Mouse (Mus musculus): Measurements from ENCODE around the gene Cdk19.

DNA sequence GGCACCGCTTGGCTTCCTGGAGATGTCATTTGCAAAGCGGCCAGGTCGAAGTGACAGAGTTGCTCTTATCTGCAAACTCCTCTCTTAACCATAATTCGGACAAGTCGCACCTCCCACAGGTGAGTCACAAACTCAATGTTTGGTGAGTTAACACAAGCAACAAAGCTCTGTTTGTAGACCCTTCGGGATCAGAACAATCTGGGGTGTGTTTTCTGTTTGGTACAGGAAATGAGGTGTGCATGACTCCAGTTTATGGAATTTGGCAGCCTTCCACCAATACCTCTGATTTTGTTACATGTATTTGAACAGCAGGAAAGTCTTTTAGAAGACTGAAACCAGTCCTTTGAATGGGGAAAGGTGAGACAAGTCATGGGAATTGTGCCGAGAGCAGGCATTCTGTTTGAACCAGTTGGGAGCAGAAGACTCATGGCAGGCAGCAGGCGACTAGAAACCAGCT lies 171.9 kb downstream of the Cdk19 start:
- TF ChIP-seq CTCF (conservative IDR thresholded peaks at IDR 0.05; ENCODE audit: insufficient read depth, insufficient read length, low read depth, low read length) (no peak), POLR2A (IDR thresholded peaks at IDR 0.05; ENCODE audit: low read depth, low read length) (no peak)

All from kidney, adult 2 months (tissue).